Mouse (Mus musculus) adipocyte (in vitro differentiated cells): Measurements from ENCODE around the gene Tmprss13.

ENCODE experiments used
- DNase-seq: peaks from one replicate; pipeline ENCODE4 v3.0.0-alpha.2; 2016; ENCODE audit warnings: low spot score

The Tmprss13 gene

DNA sequence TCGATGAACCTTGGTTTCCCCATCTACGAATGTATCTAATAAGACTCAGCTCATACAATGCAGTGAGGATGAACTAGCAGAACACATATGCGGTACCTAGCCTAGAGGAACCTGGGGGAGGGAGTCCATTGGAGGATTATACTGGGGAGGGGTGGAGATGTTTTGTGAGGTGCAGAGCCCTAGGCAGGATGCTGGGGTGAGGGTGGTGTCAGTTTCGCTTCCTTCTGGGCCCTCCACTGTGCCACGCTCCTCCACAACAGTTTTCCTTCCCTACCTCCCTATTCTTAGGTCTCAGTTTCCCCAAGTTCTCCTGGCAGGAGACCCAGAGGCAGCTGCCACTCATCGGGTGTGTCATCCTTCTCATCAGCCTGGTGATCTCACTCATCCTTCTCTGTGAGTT lies 10.7 kb downstream of the Tmprss13 start:
- DNase-seq: no peak

DNA sequence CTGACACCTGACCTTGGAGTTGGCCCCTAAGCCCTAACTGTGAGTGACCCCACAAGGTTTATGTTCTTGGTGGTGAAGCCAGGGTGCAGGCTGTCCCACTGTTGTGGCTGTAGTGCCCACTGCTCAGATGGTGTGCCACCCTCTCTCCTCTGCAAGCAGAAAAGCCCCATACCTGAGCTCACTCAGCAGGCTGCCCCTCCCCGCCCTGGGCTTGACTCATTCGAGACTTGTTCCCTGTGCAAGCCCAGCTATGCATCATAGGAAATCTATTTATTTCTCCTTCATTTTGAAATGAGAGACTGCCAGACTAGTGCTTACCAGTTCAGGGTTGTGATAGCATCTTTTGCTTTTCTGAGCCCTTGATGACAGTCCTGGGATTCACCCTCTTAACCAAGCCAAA lies 18.5 kb downstream of the Tmprss13 start:
- no peak for DNase-seq

DNA sequence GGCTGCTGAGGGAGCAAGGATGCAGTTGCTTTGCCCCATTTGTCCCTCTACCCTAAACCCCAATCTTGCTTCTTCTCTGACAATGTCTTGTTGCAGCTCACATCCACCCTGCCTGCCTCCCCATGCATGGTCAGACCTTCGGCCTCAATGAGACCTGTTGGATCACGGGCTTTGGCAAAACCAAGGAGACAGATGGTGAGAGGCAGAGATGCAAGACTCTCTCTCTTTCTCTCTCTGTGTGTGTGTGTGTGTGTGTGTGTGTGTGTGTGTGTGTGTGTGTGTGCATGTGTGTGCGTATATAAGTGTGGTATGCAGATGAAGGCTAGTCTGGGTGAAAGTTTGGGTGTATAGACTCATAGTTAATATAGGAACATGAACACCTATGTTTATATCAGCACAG lies 24.2 kb downstream of the Tmprss13 start:
- no peak for DNase-seq

DNA sequence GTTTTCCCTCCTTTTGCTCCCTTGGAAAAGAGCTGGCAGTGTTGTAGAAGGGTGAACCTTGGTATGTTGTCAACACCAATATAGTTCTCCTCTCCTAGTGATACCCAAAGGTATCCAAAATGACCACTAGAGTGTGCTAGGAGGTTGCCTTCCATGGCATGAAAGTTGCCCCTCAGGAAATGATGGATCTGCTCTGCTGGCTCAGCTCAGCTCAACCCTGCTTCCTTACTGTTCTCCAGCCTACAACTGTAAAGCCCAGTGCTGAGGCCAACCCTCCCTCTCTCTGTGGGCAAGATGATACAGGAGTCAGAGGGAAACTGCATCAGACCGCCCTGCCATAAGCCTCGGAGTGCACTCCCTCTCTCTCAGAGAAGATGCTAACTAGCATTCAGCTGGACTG lies 26.6 kb downstream of the Tmprss13 start:
- no peak for DNase-seq

DNA sequence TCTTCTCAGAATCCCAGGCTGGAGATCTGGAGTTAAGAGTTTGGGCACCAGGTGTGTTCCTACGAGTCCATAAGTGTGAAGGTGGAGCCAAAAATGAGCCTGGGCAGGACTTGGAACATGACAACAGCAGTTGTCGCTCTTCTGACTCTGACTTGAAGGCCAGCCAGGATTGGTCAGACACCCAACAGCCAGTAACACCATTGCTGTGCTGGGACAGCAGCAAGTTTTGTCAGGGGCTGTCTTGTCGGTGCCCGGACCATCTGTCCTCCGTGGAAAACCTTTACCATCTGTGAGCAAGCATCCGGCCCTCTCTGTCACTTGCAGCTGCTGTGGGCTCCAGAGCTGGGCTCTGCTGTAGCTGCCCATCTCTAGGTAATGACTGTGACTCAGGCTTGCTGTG lies 27.4 kb downstream of the Tmprss13 start:
- no peak for DNase-seq

DNA sequence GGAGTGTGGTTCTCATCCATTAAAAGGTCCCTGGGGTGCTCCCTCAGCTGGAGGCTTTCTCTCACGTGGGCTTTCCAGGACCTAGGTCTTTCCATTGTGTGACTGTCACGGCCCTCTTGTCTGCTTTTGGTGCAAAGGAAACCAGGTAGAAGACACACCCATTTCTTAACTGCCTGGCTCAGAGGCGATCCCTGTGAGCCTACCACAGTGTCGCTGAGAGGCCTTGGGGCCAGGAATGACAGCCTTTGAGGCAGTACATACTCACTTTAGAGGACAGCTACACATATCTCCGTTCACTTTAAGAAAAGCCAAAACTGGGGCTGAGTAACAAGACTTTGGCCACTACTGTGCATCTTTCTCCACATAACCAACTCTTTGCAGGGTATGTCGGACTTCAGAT lies 29.7 kb downstream of the Tmprss13 start:
- DNase-seq: no peak

DNA sequence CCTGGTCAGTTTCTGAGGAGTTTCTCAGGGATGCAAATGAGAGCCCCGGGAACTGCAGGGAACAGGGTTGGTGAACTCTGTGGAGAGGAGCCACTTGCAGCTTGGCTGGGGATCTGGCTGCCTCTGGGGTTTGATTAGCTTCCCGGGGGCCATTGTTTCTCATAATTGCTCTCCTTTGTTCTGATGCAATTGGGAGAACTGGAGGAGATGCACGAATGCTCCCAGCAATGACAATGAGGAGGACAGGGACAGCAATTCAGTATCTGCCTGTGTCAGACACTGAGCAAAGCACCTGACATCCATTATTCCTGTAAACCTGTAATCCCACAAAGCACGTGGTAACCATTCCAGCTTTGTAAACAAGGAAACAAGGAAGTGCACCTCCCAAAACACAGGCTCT lies 30.3 kb downstream of the Tmprss13 start:
- DNase-seq: no peak

DNA sequence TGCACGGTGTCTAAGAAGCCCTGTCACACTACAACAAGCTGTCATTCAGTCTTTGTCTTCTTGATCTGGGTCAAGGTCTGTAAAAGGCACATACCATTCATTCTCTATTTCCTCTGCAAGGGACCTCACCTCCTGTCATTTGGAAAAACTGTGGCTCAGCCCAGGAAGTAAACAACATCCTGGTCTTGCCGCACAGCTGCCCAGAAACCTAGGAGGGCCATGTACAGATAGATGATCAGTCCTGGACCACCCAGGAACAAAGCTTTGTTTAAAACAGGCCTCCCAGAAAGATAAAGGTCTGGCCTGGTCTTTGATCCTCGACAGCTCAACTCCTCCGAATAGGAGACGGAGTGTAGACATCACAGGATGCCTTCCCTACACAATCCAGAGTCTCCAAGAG lies 31.0 kb downstream of the Tmprss13 start:
- DNase-seq: no peak

DNA sequence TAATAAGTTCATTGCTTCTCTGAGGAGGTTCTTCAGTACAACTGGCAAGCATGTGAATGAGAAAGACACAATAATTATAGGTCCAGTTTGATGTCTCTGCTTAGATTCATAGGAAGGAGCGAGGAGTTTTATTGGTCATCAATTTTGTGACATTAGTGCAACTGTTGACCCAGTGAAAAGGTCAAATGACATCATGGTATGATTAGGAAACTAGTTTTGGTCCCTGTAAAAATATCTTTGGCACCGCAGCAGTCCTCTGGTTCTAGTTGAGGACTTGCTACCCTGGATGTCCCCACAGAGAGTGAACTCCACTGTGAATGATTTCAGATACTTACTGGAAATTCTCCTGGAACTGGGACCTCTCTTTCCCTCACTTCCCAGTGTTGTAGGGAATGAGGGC lies 36.3 kb downstream of the Tmprss13 start:
- no peak for DNase-seq

DNA sequence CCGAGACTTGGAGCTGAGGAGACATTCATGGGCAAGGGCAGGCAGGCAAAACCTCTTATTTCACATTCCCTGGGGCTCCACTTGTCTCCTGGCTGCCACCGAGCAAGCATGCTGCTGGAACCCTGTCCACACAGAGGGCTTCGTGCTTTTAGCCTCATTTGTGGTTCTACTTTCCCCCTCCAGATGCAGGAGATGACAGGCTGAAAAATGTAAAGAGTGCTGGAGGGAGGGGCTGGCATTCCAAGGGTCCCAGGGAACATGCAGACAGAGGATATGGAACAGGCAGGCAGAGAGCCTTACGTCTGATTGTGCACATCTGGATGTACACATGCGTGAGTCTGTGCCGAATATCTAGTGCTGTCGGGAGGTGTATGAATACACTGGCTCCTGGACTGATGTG lies 39.5 kb downstream of the Tmprss13 start:
- DNase-seq: no peak

DNA sequence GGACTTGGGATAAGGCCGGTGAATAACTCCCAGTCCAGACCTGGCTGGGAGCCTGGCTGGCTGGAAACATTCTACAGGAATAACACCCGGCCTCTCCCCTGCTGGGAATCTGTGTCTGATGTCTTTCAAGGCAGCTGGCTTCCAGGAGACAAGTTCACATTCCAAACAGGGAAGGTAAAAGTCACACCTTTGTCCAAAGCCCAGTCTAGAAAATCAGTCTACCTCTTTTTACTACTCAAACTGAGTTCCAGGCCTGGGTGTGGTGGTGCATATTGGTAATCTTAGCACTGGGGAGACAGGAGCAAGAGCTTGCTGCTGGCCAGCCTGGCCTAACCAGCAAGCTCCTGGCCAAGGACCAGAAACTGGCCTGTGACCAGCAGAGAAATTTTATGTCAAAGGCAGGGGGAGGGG lies 43.2 kb downstream of the Tmprss13 start:
- DNase-seq: no peak

DNA sequence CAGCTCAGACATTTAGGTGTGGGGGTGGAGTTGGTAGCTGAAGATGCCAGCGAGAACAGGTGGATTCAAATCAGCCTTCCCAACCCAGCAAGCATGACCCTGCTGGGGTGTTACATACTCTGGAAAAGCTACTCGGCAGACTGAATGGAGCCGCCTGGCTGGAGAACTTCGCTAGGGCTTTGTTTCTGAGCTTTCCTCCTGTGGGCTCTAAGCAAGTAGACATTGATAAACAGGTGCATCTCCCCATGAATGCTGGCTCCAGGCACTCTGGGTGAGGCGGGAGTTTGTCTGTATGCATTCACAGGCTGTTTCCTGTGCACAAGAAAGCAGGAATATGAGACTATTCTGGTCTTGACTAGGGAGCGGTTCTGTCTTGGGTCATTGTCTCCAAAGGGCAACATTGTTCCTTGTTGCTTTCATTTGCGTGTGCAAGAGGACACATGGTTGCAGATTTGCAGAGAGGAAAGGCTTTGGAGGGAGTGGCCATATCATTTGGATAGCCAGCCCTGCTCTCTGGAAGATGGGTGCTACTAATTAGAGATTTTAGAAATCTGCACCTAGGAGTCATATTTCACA lies 44.8 kb downstream of the Tmprss13 start:
- no peak for DNase-seq

DNA sequence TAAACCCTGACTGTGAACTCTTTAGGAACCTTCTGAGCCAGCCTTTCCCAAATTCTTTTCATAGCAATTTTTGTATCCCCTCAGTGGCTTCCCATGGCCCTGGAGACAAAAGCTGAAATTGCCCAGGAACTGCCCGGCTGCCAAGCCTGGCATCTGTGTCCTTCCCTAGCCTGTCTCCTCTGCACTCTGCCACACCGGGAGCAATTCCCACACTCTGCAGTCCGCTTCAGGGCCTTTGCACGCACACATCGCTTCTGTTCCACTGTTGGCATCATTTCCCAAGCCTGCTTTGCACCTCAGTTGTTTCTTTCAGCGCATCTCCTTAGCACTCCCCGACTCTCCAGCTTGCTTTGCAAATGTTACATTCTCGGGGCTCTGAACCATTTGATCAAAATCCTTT lies 48.8 kb downstream of the Tmprss13 start:
- DNase-seq: no peak

DNA sequence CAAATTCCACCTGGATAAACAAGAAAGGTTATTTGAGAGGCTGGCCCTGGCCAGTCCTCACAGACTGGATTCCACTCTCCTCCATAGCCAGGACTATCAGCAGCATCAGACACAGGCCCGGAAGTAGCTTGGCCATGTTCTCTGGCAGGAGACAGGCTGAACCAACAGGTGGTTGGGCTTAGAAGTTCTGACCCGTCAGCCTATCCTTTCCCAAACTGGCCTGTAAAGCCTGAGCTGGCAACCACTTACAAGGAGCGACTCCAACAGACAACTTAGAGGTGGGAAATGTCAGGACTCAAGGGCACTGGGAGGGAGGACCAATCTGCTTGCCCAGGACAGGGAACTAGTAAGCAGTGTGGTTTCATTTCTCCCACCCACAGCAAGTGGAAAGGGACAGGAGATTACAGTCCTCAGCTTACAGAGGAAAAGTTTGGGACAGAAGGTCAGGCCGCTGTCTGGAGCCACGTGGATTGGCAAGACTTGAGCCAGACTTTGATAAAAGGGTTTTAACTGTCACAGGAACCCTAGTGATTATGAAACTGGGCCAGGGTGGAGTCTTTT lies 49.5 kb downstream of the Tmprss13 start:
- DNase-seq: no peak

DNA sequence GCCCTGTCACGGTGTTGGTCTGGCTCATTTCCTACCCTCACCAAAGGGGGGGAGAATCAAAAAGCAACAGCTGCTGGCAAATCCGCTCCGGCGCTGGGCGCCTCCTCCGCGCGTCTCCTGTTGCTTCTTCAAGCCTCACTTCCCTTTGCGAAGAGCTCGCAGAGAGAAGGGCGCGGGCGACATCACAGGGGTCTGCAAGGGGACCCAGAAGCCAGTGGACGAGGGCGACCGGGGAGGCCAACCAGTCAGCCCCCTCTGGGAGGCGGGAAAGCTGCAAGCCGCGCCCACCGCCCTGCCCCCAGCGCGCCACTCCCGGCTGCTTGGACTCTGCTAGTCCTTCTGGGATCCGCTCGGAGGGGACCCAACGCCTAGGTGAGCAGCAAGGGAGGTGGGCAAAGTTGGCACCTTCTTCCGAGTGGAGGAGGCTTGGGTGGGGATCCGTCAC lies 51.2 kb downstream of the Tmprss13 start, which contains the start of gene Fxyd6:
Gene Fxyd6 (plus strand): TSS at position 69 of the 445 bp plus-strand sequence.
- no peak for DNase-seq

DNA sequence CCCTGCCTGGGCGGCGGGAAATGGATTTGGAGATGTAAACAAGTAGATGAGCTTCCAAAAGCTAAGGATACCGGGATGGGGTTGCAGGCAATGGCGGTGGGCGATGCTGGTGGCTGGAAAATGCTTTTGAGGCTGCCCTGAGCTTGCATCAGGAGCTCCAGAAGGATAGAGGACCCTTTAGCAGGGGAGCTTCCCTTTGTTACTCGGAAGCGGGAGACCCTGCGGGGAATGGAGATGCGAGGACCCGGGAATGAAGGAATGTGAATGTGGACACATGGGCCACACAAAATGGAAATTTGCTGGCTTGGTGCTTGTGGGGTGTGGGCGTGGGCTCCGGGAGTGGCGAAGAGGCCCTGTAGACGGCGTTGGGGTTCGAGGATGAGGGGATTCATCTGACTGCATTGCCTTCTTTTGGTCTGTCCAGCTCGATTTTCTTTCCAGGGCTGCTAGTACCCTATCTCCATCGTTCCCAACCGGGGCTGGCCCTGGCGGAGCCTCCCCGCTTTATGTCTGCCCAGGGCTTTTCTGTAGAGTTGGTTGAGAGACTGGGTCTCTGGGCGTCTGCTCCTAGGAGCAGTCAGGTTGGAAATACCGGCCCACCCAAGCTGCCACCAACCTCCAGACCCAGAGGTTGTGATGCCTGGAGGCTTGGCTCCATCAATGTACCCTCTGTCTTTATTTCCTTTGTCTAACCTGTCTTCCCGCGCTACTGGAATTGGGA lies 51.9 kb downstream of the Tmprss13 start:
- no peak for DNase-seq

DNA sequence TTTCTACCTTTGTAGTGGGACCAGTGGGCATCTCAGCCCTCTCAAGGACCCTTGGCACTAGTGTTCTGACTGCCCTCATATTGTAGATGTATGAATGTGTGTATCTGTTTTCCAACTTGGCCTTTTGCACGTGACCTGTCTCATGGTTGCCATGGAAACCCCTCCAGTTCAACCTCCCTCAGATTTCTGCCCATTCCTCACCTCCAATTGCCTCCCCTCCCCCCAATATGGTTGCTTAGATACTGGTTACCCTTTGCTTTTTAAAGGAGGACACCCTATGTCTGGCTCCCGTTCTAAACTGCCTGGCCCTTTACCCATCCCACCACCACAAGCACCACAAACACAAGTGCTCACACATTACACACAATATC lies 52.4 kb downstream of the Tmprss13 start:
- no peak for DNase-seq

DNA sequence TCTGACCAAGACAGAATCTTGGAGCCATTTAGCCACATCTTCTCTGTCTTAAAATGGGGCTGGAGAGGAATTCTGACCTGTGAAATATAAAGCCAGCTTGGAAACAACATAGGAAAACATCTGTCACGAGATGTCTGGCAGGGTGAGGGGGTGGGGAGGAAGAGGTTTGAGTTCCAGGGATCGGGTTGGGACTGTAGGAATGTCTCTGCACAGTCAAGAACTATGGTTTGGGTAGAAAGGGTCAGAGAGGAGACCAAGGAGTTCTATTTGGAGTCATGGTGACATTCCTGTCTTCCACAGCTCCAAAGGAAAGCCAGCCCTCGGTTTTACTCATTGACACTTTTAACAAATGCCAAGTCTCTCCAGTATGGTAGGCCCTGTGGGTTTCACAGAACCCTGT lies 55.0 kb downstream of the Tmprss13 start:
- DNase-seq: no peak

DNA sequence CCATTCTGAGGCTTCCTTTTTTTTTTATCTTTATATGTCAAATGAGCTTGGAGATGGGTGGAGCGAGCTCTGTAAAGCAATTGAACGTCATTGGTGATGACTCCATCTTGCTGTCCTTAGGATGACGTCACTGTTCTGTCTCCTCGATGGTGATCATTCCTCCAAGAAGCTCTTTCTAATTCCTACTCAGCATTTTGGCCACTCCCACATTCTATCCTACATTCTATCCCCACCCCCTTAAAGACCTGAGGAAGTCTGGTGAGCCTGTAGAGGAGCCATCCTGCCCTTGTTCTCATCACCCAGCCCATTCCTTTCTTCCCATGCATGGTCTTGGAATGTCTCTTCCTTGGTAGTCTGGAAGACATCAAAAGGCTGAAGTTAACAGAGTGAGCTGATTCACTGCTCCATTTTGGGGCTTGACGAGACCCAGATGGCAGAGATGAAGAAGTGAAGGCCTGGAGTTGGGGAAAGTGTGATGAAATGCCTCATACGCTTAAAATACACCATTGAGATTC lies 56.1 kb downstream of the Tmprss13 start:
- no peak for DNase-seq

DNA sequence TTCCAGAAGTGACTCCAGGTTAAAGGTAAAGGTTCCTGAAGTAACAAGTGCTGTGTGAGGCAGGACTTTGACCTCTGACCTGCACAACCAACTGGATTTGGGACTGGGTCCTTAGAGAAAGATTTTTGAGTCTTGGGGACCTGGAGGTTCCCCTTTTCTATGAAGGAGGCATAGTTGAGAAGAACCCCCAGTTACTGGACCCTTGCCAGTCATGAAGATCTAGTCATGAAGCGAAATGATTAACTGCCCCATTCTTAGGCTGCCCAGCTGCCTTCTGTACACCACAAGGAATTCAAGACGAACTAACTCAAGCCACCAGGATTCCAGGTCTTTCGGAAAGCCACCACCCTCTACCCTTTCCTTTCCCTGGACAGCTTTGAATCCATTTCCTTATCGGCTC lies 57.5 kb downstream of the Tmprss13 start:
- no peak for DNase-seq

DNA sequence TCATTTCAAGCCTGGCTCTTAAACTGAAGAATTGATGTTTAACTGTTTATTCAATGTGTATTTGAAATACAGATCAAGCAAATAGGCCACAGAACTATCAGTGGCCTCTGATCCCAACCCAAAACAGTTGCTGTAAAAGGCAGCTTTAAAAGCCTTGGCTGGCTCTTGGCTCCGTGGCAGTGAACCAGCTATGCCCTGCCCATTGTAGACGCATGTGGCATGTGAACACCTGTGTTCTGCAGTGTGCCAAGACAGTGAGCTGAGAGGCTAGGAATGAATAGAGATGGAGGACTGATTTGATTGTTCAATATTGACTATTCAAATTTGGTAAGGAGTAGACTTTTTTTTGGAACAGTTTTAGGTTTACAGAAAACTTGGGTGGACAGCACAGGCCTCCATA lies 58.0 kb downstream of the Tmprss13 start:
- no peak for DNase-seq

DNA sequence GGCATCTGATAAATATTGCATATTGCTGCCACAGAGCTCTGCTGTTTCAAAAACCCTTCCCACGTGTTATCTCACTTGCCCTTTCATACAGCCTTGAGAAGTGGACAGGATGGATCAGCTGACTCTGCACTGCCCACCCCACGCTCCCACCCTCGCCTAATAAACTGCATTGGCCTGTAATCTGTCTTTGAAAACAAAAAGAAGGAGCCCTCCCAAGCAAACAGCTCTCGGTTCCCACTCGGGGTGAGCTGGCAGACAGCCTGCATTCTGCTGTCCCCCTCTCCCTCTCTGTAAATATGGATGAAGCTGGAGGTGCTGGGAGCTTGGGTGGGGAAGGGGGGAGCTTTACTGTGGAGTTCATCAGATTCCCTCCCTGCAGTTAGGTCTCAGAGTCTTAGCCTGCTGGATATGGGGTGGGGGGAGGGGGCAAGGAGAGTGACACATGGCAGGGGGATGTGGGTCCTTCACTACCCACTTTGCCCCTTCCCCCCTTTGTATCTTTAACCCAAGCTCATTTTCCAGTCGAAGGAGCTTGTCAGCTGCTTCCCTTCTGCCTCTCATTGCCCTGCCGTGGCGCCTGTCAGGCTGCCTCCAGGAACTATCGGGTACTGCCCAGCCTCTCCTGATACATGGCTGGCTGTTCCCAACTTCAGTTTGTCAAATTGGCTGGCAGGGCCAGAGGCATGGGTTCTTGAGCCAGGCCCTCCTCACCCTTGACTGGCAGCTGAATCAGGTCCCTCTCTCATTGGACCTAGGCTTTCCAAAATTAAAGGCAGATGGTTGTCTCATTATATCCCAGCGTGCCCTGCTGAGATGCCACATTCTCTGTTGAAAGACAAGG lies 61.7 kb downstream of the Tmprss13 start:
- no peak for DNase-seq

DNA sequence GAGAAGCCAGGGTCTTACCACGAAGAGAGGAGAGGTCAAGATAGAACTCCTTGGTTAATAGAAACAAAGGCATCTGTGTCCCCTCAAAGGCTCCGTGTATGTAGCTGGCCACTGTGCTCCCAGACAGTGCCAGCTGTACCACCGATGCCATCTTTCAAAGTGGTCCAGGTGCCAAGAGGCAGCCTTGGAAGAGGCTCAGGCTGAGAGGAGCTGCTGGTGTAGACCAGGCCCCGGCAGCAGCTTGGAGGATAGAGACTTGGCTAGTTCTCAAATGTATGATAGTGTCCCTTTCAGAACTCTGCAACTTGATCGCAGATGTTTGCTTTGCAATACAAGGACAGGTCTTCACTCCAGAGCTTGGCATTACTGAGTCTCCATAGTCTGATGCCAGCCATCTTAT lies 63.4 kb downstream of the Tmprss13 start:
- DNase-seq: no peak
